Mouse (Mus musculus) G1E (cell line): ENCODE data around the gene Calm4.

ENCODE experiments used
- CTCF ChIP-seq: IDR thresholded peaks from 2 replicates; pipeline ENCODE4 v1.5.1; 2012; ENCODE audit warnings: low read depth, low read length, inconsistent platforms, mixed read lengths
- GATA1 ChIP-seq: IDR thresholded peaks from 2 replicates; pipeline ENCODE4 v1.6.1; 2012; ENCODE audit warnings: borderline replicate concordance, low read length, inconsistent platforms, mixed read lengths
- GATA2 ChIP-seq: IDR thresholded peaks from 2 replicates; pipeline ENCODE4 v1.6.1; 2012; ENCODE audit warnings: low read depth, low read length, inconsistent platforms, borderline replicate concordance
- POLR2AphosphoS5 ChIP-seq: IDR thresholded peaks from 2 replicates; pipeline ENCODE4 v1.6.1; 2012; ENCODE audit warnings: low read depth, low read length, inconsistent platforms; ENCODE audit not compliant: insufficient replicate concordance
- TAL1 ChIP-seq: conservative IDR thresholded peaks from 2 replicates; pipeline ENCODE4 v1.6.1; 2012; ENCODE audit warnings: low read depth, low read length, inconsistent platforms, mixed read lengths

DNA sequence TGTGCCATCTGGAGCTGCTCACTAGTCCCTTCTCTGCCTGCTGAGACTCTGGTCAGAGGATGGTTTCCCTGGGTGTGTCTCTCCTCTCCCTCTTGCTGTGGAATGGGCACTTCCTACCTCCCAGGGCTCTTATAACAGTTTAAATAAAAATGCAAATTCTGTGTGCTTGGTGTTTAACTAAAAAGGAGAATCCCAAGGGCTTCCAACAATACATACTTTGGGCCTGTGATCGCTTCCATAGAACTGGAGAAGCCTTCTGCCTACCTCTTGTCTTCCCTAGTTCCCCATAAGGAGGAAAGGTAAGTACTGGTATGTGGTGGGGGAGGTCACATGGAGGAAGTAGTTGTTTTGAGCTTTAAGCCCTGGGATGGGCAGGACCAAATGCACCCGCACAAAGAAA, 17.3 kb downstream of the Calm4 start:
- TF ChIP-seq CTCF (no peak), GATA1 (no peak), GATA2 (no peak), POLR2AphosphoS5 (no peak), TAL1 (no peak)
